Mouse (Mus musculus): Measurements from ENCODE around the gene Cux2. TPM values are rescaled to one million over a fixed set of nuclear protein-coding genes. Genes with fewer than 3 reads are reported as not detected.

Cux2 gene
- polyA plus RNA-seq, 1 experiment from 2014 or later: 7.1 TPM

DNA sequence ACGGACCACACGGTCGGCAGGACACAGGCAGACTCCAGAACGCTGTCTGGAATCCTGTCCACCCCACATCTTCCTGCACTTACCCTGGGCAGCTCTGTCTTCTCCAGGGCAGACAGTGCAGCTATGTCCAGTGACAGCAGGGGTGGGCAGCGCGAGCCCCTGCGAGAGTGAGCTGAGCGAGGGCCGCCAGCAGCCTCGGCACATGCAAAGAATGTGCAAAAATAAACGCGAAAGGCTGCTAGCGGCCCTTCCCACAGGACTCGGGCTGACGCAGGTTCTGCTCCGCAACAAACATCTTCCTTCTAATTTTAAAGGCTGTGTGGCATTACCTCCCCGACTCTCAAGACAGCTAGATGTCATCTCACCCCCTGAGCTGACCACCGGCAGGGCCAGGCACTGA lies 47.8 kb downstream of the Cux2 start:
- ATAC-seq (replicated peaks; ENCODE audit: insufficient number of reproducible peaks, low FRiP score, low TSS enrichment): no peak
- 57% methylated on average over 18 of the region's 18 CpGs for WGBS (ENCODE audit: insufficient replicate concordance)
- H3K9me3 ChIP-seq (replicated peaks; ENCODE audit: control insufficient read depth, low read length): no peaks in the 10 kb centered on the region; the same call in 1 of the 2 replicates

DNA sequence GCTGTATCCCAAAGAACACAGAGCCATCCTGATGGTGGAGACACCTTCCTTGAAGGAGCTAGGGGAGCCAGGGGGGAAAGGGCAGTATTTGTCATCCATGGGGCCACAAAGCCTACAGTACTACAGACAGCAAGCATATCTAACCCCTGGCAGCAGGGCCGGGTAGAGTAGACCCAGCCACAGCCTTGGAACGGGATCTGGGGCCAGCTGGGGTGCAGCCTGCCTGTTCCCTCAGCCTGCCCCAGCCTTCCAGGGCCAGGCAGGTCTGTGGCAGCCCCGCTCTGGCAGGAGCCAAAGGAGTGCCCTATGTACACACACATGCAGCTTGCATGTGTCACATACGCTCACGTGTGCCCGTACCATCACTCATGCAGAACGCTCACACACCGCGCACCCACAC lies 48.6 kb downstream of the Cux2 start:
- 86% methylated on average over 9 of the region's 9 CpGs for WGBS (ENCODE audit: insufficient replicate concordance)
- no peak for ATAC-seq (replicated peaks; ENCODE audit: insufficient number of reproducible peaks, low FRiP score, low TSS enrichment)
- H3K4me2 ChIP-seq: no peak overlapping the region
- no peaks in the 10 kb centered on the region for H3K27me3 ChIP-seq (ENCODE audit: control insufficient read depth, insufficient read depth, low read length)
- H3K4me3 ChIP-seq (ENCODE audit: low read depth, low read length): no peak overlapping the region
- H3K27ac ChIP-seq (ENCODE audit: low read depth, low read length): no peak overlapping the region
- no peak overlapping the region for H3K9ac ChIP-seq (ENCODE audit: low read depth, low read length)
- H3K4me1 ChIP-seq (ENCODE audit: control insufficient read depth, insufficient read depth, low read length): peaks cover 16% of the 10 kb centered on the region
- H3K9me3 ChIP-seq (replicated peaks; ENCODE audit: control insufficient read depth, low read length): no peaks in the 10 kb centered on the region; the same call in 1 of the 2 replicates
- H3K36me3 ChIP-seq (ENCODE audit: control insufficient read depth, insufficient read depth, low read length): no peaks in the 10 kb centered on the region

More for the DNA sequence above, 47.8 kb downstream of the Cux2 start:
- peaks cover 16% of the 10 kb centered on the region for H3K4me1 ChIP-seq (ENCODE audit: control insufficient read depth, insufficient read depth, low read length)
- no peak overlapping the region for H3K27ac ChIP-seq (ENCODE audit: low read depth, low read length)
- no peak overlapping the region for H3K4me2 ChIP-seq
- H3K9ac ChIP-seq (ENCODE audit: low read depth, low read length): no peak overlapping the region
- H3K4me3 ChIP-seq (ENCODE audit: low read depth, low read length): no peak overlapping the region
- H3K36me3 ChIP-seq (ENCODE audit: control insufficient read depth, insufficient read depth, low read length): no peaks in the 10 kb centered on the region
- H3K27me3 ChIP-seq (ENCODE audit: control insufficient read depth, insufficient read depth, low read length): no peaks in the 10 kb centered on the region

DNA sequence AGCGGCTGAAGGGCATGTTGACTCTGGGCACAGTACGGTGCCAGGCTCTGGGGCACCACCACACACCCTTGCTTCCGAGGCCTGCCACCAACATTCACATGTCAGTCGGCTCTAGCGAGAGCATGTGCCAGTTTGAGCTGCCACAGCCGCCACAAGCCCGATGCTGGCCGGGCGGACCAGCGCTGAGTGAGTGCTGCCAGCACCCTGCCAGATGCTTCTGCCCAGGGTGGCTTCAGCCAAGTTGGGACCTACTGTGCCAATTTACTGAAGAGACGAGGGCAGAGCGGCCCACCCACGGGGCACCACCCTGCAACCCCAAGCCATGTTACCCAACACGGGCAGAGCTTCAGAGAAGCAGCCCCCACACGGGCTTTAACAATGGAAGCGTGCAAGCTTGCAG lies 49.5 kb downstream of the Cux2 start:
- 83% methylated on average over 16 of the region's 16 CpGs for whole genome bisulfite sequencing (ENCODE audit: insufficient replicate concordance)
- H3K36me3 ChIP-seq (ENCODE audit: control insufficient read depth, insufficient read depth, low read length): no peaks in the 10 kb centered on the region
- H3K27ac ChIP-seq (ENCODE audit: low read depth, low read length): no peak overlapping the region
- H3K9me3 ChIP-seq (replicated peaks; ENCODE audit: control insufficient read depth, low read length): no peaks in the 10 kb centered on the region
- no peak overlapping the region for H3K9ac ChIP-seq (ENCODE audit: low read depth, low read length)
- peaks cover 16% of the 10 kb centered on the region for H3K4me1 ChIP-seq (ENCODE audit: control insufficient read depth, insufficient read depth, low read length)
- no peaks in the 10 kb centered on the region for H3K27me3 ChIP-seq (ENCODE audit: control insufficient read depth, insufficient read depth, low read length)
- H3K4me2 ChIP-seq: no peak overlapping the region
- no peak for ATAC-seq (replicated peaks; ENCODE audit: insufficient number of reproducible peaks, low FRiP score, low TSS enrichment)
- H3K4me3 ChIP-seq (ENCODE audit: low read depth, low read length): no peak overlapping the region

DNA sequence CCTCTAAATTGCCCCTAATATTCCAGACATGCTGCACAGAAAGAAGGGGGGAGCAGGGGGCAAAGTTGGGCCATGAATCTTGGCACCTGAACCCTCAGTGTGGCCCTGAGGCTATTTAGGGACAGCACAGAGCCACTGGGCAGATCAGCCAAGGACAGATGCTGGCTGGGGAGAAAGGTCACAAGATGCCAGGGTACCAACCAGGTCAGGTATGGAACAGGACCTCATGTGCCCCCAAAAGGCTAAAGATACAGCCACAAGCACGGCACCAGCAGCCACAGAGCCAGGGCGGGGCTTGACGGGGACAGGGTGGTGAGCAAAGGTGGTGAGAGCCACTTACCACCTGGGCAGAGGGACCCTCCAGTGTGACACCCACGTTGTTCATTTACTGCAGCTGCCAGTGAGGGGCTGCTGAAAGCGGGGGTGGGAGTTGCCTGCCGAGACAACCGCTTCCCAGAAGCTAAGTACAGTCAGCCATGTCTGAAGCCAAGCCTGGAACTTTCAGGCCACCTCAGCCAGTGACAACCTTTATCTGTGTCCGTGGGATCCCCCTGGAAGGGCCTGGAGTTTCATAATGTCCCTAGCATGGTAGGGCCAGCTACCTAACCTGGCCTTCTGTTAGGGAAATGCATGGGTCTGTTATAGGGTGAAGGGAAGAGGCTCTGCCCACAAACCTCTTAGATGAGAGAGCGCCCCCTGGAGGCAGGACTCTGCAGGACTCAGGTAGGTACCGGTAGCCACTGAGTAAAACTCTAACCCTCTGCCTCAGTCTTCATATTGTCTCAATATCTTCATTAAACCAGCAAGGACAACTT lies 50.7 kb downstream of the Cux2 start:
- WGBS (ENCODE audit: insufficient replicate concordance): 46% methylated on average over 10 of the region's 10 CpGs
- ATAC-seq (replicated peaks; ENCODE audit: insufficient number of reproducible peaks, low FRiP score, low TSS enrichment): no peak
- H3K36me3 ChIP-seq (ENCODE audit: control insufficient read depth, insufficient read depth, low read length): no peaks in the 10 kb centered on the region
- no peak overlapping the region for H3K4me2 ChIP-seq
- H3K27ac ChIP-seq (ENCODE audit: low read depth, low read length): no peak overlapping the region
- H3K4me1 ChIP-seq (ENCODE audit: control insufficient read depth, insufficient read depth, low read length): peaks cover 16% of the 10 kb centered on the region
- no peak overlapping the region for H3K9ac ChIP-seq (ENCODE audit: low read depth, low read length)
- H3K9me3 ChIP-seq (replicated peaks; ENCODE audit: control insufficient read depth, low read length): no peaks in the 10 kb centered on the region
- no peaks in the 10 kb centered on the region for H3K27me3 ChIP-seq (ENCODE audit: control insufficient read depth, insufficient read depth, low read length)
- H3K4me3 ChIP-seq (ENCODE audit: low read depth, low read length): no peak overlapping the region

DNA sequence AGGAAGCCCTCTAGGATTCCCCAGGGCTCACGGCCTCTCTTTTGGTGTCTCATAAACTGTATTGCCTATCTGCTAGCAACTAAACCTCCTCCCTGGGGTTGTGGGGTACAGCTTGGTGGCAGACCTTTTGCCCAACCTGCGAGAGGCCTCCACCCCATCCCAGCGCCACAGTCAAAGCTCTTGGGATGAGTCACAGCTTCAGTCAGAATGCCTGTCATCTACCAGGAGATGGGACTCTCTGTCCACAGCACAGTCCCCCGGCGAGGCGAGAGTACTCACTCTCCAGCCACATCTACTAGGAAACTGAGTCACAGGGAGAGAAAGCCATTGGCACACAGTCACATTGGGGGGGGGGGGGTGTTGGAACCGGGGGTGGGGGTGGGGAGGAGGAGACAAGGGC lies 51.6 kb downstream of the Cux2 start:
- no peak for ATAC-seq (replicated peaks; ENCODE audit: insufficient number of reproducible peaks, low FRiP score, low TSS enrichment)
- Histone ChIP-seq H3K27me3 (ENCODE audit: control insufficient read depth, insufficient read depth, low read length) (no peaks in the 10 kb centered on the region), H3K4me3 (ENCODE audit: low read depth, low read length) (no peak overlapping the region), H3K4me2 (no peak overlapping the region), H3K27ac (ENCODE audit: low read depth, low read length) (no peak overlapping the region), H3K36me3 (ENCODE audit: control insufficient read depth, insufficient read depth, low read length) (no peaks in the 10 kb centered on the region), H3K4me1 (ENCODE audit: control insufficient read depth, insufficient read depth, low read length) (peaks cover 11% of the 10 kb centered on the region), H3K9ac (ENCODE audit: low read depth, low read length) (no peak overlapping the region), H3K9me3 (replicated peaks; ENCODE audit: control insufficient read depth, low read length) (no peaks in the 10 kb centered on the region)
- 81% methylated on average over 6 of the region's 7 CpGs for WGBS (ENCODE audit: insufficient replicate concordance)

DNA sequence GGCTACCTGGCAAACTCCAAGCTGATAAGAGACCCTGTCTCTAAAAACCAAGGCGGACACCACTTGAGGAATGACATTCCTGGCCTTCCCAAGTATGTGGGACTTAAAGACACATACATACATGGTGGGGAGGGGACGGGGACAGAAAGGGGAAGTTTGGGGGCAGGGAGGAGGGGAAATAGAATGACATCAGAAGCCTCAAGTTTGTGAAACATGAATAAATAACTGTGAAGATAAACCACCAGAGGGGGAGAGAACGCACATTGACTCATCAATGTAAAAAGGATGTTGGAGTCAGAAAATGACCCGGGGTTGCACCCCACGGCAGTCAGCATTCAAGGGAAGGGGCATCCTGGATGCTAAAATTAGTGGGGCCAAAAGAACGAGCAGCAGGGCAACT lies 53.2 kb downstream of the Cux2 start:
- WGBS (ENCODE audit: insufficient replicate concordance): 63% methylated on average over 6 of the region's 6 CpGs
- no peaks in the 10 kb centered on the region for H3K9me3 ChIP-seq (replicated peaks; ENCODE audit: control insufficient read depth, low read length)
- H3K4me1 ChIP-seq (ENCODE audit: control insufficient read depth, insufficient read depth, low read length): peaks cover 8% of the 10 kb centered on the region; the same call in 1 of the 2 replicates
- H3K36me3 ChIP-seq (ENCODE audit: control insufficient read depth, insufficient read depth, low read length): no peaks in the 10 kb centered on the region
- H3K27ac ChIP-seq (ENCODE audit: low read depth, low read length): no peak overlapping the region
- H3K4me2 ChIP-seq: no peak overlapping the region
- ATAC-seq (replicated peaks; ENCODE audit: insufficient number of reproducible peaks, low FRiP score, low TSS enrichment): no peak
- H3K9ac ChIP-seq (ENCODE audit: low read depth, low read length): no peak overlapping the region
- H3K27me3 ChIP-seq (ENCODE audit: control insufficient read depth, insufficient read depth, low read length): no peaks in the 10 kb centered on the region
- H3K4me3 ChIP-seq (ENCODE audit: low read depth, low read length): no peak overlapping the region

DNA sequence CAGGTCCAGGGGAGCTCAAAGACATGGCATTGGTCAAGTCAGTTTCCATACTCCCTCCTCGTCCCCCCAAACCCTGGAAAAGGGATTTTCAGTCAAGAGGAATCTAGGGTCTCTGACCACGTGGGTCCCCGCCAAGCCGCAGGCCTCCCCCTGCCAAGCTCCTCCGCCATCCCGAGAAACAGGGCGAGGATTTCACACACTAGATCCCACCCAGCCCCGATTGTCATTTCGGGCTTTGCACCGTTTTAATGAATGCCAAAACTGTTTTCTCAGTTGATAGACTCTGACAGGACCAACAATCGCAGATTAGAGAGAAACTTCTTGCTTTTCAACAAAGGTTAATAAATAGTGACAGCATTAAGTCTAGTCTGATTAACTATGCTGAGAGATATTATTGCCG lies 55.1 kb downstream of the Cux2 start:
- peaks cover 10% of the 10 kb centered on the region for H3K4me1 ChIP-seq (ENCODE audit: control insufficient read depth, insufficient read depth, low read length)
- WGBS (ENCODE audit: insufficient replicate concordance): 81% methylated on average over 12 of the region's 12 CpGs
- no peaks in the 10 kb centered on the region for H3K9me3 ChIP-seq (replicated peaks; ENCODE audit: control insufficient read depth, low read length)

DNA sequence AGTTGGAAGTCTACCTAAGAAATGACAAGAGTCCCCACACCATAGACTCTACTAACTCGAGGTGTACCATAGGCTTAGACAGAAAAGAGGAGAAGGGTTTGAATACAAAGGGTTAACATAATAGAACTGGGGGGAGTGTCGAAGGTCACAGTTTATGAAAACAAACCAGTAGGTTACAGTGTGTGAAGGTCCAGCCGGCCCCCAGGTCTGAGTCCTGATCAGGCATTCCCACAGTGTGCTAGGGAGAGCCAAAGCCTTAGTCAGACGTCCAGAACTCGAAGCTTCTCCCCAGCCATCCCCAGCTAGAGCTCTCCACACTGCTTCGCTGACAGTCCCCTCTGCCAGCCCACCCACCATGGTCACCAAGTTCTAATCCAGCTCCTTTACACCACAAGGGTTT lies 58.0 kb downstream of the Cux2 start:
- Histone ChIP-seq H3K9ac (ENCODE audit: low read depth, low read length) (no peak overlapping the region), H3K36me3 (ENCODE audit: control insufficient read depth, insufficient read depth, low read length) (no peaks in the 10 kb centered on the region), H3K9me3 (replicated peaks; ENCODE audit: control insufficient read depth, low read length) (no peaks in the 10 kb centered on the region), H3K4me1 (ENCODE audit: control insufficient read depth, insufficient read depth, low read length) (peaks cover 12% of the 10 kb centered on the region), H3K4me2 (no peak overlapping the region), H3K27me3 (ENCODE audit: control insufficient read depth, insufficient read depth, low read length) (no peaks in the 10 kb centered on the region), H3K4me3 (ENCODE audit: low read depth, low read length) (no peak overlapping the region), H3K27ac (ENCODE audit: low read depth, low read length) (no peak overlapping the region)
- ATAC-seq (replicated peaks; ENCODE audit: insufficient number of reproducible peaks, low FRiP score, low TSS enrichment): no peak
- 43% methylated on average over 6 of the region's 6 CpGs for WGBS (ENCODE audit: insufficient replicate concordance)

More for the DNA sequence above, 55.1 kb downstream of the Cux2 start:
- Histone ChIP-seq H3K4me2 (no peak overlapping the region), H3K27ac (ENCODE audit: low read depth, low read length) (no peak overlapping the region), H3K36me3 (ENCODE audit: control insufficient read depth, insufficient read depth, low read length) (no peaks in the 10 kb centered on the region), H3K27me3 (ENCODE audit: control insufficient read depth, insufficient read depth, low read length) (no peaks in the 10 kb centered on the region), H3K4me3 (ENCODE audit: low read depth, low read length) (no peak overlapping the region), H3K9ac (ENCODE audit: low read depth, low read length) (no peak overlapping the region)
- no peak for ATAC-seq (replicated peaks; ENCODE audit: insufficient number of reproducible peaks, low FRiP score, low TSS enrichment)

DNA sequence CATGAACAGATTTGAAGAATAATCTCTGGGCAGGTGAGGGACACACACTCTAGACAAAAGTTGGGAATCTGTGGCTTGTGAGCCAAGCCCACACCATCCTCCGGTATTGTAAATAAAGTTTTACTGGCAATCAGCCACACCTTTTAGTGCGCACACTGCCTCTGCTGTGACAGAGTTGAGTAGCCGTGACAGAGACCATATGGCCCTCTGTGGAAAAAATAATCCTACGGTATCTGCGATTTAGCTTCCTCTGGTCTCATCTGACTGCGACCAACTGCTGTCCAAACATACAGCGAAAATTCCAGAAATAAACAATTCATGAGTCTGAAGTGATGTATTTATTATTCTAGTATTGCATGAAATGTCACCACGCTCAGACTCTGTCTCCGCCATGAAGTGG lies 64.0 kb downstream of the Cux2 start:
- Histone ChIP-seq H3K4me3 (ENCODE audit: low read depth, low read length) (no peak overlapping the region), H3K27ac (ENCODE audit: low read depth, low read length) (no peak overlapping the region; the same call in 1 of the 2 replicates), H3K36me3 (ENCODE audit: control insufficient read depth, insufficient read depth, low read length) (no peaks in the 10 kb centered on the region), H3K4me1 (ENCODE audit: control insufficient read depth, insufficient read depth, low read length) (peaks cover 28% of the 10 kb centered on the region), H3K4me2 (no peak overlapping the region), H3K9me3 (replicated peaks; ENCODE audit: control insufficient read depth, low read length) (no peaks in the 10 kb centered on the region), H3K9ac (ENCODE audit: low read depth, low read length) (no peak overlapping the region), H3K27me3 (ENCODE audit: control insufficient read depth, insufficient read depth, low read length) (no peaks in the 10 kb centered on the region)
- no peak for ATAC-seq (replicated peaks; ENCODE audit: insufficient number of reproducible peaks, low FRiP score, low TSS enrichment)
- WGBS (ENCODE audit: insufficient replicate concordance): 53% methylated on average over 9 of the region's 9 CpGs

All from heart, embryonic 11.5 days (tissue).